Mouse (Mus musculus) monocyte, adult 2 months (primary cell): ENCODE measurements around the gene Cyp11a1.

Experiments
- DNase-seq, 2 experiments: peaks; one replicate each; pipeline ENCODE4 v3.0.0; 2022; ENCODE audit warnings: low spot score in 2 of 2, low read depth in 1 of 2

Gene Cyp11a1

GRCm38 (mm10) chr9:58003272-58003671, 2.9 kb upstream of the Cyp11a1 start:
- DNase-seq, result no peak

GRCm38 (mm10) chr9:58008336-58009014, 2.3 kb downstream of the Cyp11a1 start:
- DNase-seq, result no peak

- no peak for DNase-seq
Observed at GRCm38 (mm10) chr9:58009015-58009362, 2.8 kb downstream of the Cyp11a1 start.

- DNase-seq, result no peak
Observed at GRCm38 (mm10) chr9:58009588-58009987, 3.4 kb downstream of the Cyp11a1 start.

- DNase-seq, result no peak
Observed at GRCm38 (mm10) chr9:58011027-58011426, 4.8 kb downstream of the Cyp11a1 start.

- no peak for DNase-seq
Observed at GRCm38 (mm10) chr9:58011552-58011951, 5.3 kb downstream of the Cyp11a1 start.

- no peak for DNase-seq
Observed at GRCm38 (mm10) chr9:58012486-58012885, 6.3 kb downstream of the Cyp11a1 start.

- DNase-seq, result no peak
Observed at GRCm38 (mm10) chr9:58012935-58013334, 6.7 kb downstream of the Cyp11a1 start.

- no peak for DNase-seq
Observed at GRCm38 (mm10) chr9:58014393-58015160, 8.4 kb downstream of the Cyp11a1 start.

- DNase-seq, result no peak
Observed at GRCm38 (mm10) chr9:58015856-58016255, 9.6 kb downstream of the Cyp11a1 start.

GRCm38 (mm10) chr9:58016962-58017361, 10.8 kb downstream of the Cyp11a1 start:
- DNase-seq, result no peak

GRCm38 (mm10) chr9:58018385-58018784, 12.2 kb downstream of the Cyp11a1 start:
- DNase-seq, result no peak

- DNase-seq, result no peak
Observed at GRCm38 (mm10) chr9:58025995-58026394, 19.8 kb downstream of the Cyp11a1 start.

- no peak for DNase-seq
Observed at GRCm38 (mm10) chr9:58027426-58028180, 21.4 kb downstream of the Cyp11a1 start.

- DNase-seq, result no peak
Observed at GRCm38 (mm10) chr9:58028841-58029240, 22.6 kb downstream of the Cyp11a1 start.

- no peak for DNase-seq
Observed at GRCm38 (mm10) chr9:58029635-58030034, 23.4 kb downstream of the Cyp11a1 start.

GRCm38 (mm10) chr9:58031895-58032294, 25.7 kb downstream of the Cyp11a1 start:
- no peak for DNase-seq

GRCm38 (mm10) chr9:58035519-58035918, 29.3 kb downstream of the Cyp11a1 start:
- DNase-seq, result no peak

- DNase-seq, result no peak
Observed at GRCm38 (mm10) chr9:58035951-58036698, 29.9 kb downstream of the Cyp11a1 start.

- DNase-seq, result no peak
Observed at GRCm38 (mm10) chr9:58036961-58037360, 30.8 kb downstream of the Cyp11a1 start.

GRCm38 (mm10) chr9:58038500-58039168, 32.4 kb downstream of the Cyp11a1 start:
- peak in 1 of 2 experiments; percentile 13 for DNase-seq
